In genomic region chr14:57542231-57542630, GRCm38 (mm10) we compare ENCODE assay signal across 11 mouse cellular contexts. TPM values are rescaled to one million over a fixed set of nuclear protein-coding genes. Genes with fewer than 3 reads are reported as not detected.
DNase-seq lines count a peak whose midpoint lies in the region; ATAC-seq lines count a peak whose summit lies in the region.
"Had no signal": no experiment of that assay in that cellular context is flagged by ENCODE, and none has a peak within 500 bp of the region (broad histone marks: within the 10 kb centered on the region; RNA-seq: fewer than 3 reads in every experiment).

No protein-coding gene starts in this region.

- peaks cover 18% of the 10 kb centered on the region for H3K27me3 ChIP-seq in erythroblast, embryonic 14.5 days (ENCODE audit: control insufficient read depth)
- H3K27me3 ChIP-seq in lung, embryonic 15.5 days, result no peaks in the 10 kb centered on the region
- H3K27me3 ChIP-seq in forebrain, embryonic 12.5 days, result peaks cover 25% of the 10 kb centered on the region
- H3K27me3 ChIP-seq: limb, embryonic 13.5 days; stomach, embryonic 15.5 days had no signal

- no peaks in the 10 kb centered on the region for H3K9me3 ChIP-seq in erythroblast, embryonic 14.5 days (ENCODE audit: control insufficient read depth, low read length)
- no peaks in the 10 kb centered on the region for H3K9me3 ChIP-seq in lung, embryonic 15.5 days
- no peaks in the 10 kb centered on the region for H3K9me3 ChIP-seq in forebrain, embryonic 12.5 days
- H3K9me3 ChIP-seq: stomach, embryonic 15.5 days had no signal

- DNase-seq in lung, postnatal 10 days, result no peak
- DNase-seq in left cerebral cortex, postnatal 25 days (ENCODE audit: low spot score in 2 of 2), result no peak
- DNase-seq in left cerebral cortex, adult 8-10 months (ENCODE audit: low spot score in 2 of 2), result no peak

- H3K4me3 ChIP-seq in erythroblast, embryonic 14.5 days (replicated peaks), result peak overlapping the region; percentile 17
- H3K4me3 ChIP-seq in lung, embryonic 15.5 days, result no peak overlapping the region
- peak overlapping the region; percentile 14 for H3K4me3 ChIP-seq in forebrain, embryonic 12.5 days (replicated peaks)
- H3K4me3 ChIP-seq: limb, embryonic 13.5 days; stomach, embryonic 15.5 days had no signal

- intact Hi-C loops in left cerebral cortex, postnatal 25 days (cut with DNase I), result no loop called here

- H3K4me2 ChIP-seq in lung, embryonic 15.5 days, result peak overlapping the region; percentile 29; the same call in 1 of the 2 replicates
- H3K4me2 ChIP-seq in forebrain, embryonic 12.5 days, result peak overlapping the region; percentile 39
- H3K4me2 ChIP-seq: limb, embryonic 13.5 days; stomach, embryonic 15.5 days had no signal

- no peak overlapping the region for H3K27ac ChIP-seq in lung, embryonic 15.5 days
- no peak overlapping the region for H3K27ac ChIP-seq in forebrain, embryonic 12.5 days
- H3K27ac ChIP-seq: kidney, postnatal 0 days; limb, embryonic 13.5 days; stomach, embryonic 15.5 days had no signal

- H3K9ac ChIP-seq in lung, embryonic 15.5 days, result no peak overlapping the region
- H3K9ac ChIP-seq in forebrain, embryonic 12.5 days, result peak overlapping the region; percentile 33
- H3K9ac ChIP-seq: limb, embryonic 13.5 days; stomach, embryonic 15.5 days had no signal

- H3K4me1 ChIP-seq in erythroblast, embryonic 14.5 days (ENCODE audit: control insufficient read depth), result peaks cover 11% of the 10 kb centered on the region
- H3K4me1 ChIP-seq in lung, embryonic 15.5 days, result peaks cover 17% of the 10 kb centered on the region
- H3K4me1 ChIP-seq in forebrain, embryonic 12.5 days, result peaks cover 13% of the 10 kb centered on the region

- H3K36me3 ChIP-seq in erythroblast, embryonic 14.5 days (ENCODE audit: control insufficient read depth), result no peaks in the 10 kb centered on the region
- H3K36me3 ChIP-seq in lung, embryonic 15.5 days, result no peaks in the 10 kb centered on the region
- H3K36me3 ChIP-seq in forebrain, embryonic 12.5 days (replicated peaks), result no peaks in the 10 kb centered on the region
- H3K36me3 ChIP-seq: stomach, embryonic 15.5 days had no signal

- ATAC-seq in erythroblast, adult 5-6 weeks (replicated peaks; ENCODE audit: low FRiP score, poor library complexity, severe bottlenecking), result no peak
- no peak for ATAC-seq in lung, embryonic 15.5 days (ENCODE audit: borderline replicate concordance, extremely low read depth, low FRiP score, low TSS enrichment)
- no peak for ATAC-seq in forebrain, embryonic 12.5 days (ENCODE audit: low FRiP score)
- peak; percentile 49; the same call in 1 of the 2 replicates for ATAC-seq in megakaryocyte, adult 5-6 weeks (ENCODE audit: poor library complexity, severe bottlenecking)

- WGBS in lung, embryonic 15.5 days, result 57% methylated on average over 34 of the region's 34 CpGs
- 30% methylated on average over 34 of the region's 34 CpGs for WGBS in forebrain, embryonic 12.5 days

RNA-seq across cellular contexts. Expression of gene Il17d, which starts 17.7 kb away (rescaled TPM):
- not detected in 2 replicates for polyA plus RNA-seq in erythroblast, embryonic 14.5 days (2012)
- total RNA-seq in erythroblast, adult 5-6 weeks (2015; ENCODE audit: low replicate concordance), result not detected in 2 replicates
- total RNA-seq in erythroblast, adult 5-6 weeks (2017; ENCODE audit: low replicate concordance), result not detected in 2 replicates
- 5.2 and 6.1 TPM in 2 replicates for polyA plus RNA-seq in lung, embryonic 15.5 days (2015; fragmentation: Nextera tagmentation; extraction: Ambion mirVana)
- 2.1 and 2.7 TPM in 2 replicates for polyA plus RNA-seq in forebrain, embryonic 12.5 days (2016; fragmentation: Nextera tagmentation; extraction: Ambion mirVana)
- not detected in 2 replicates for total RNA-seq in megakaryocyte, adult 5-6 weeks (2015)
- not detected in 2 replicates for total RNA-seq in megakaryocyte, adult 5-6 weeks (2017)
- total RNA-seq in left cerebral cortex, postnatal 25 days (2021), result 10 to 100 TPM; 15.2 to 15.8 TPM
- 10 to 100 TPM; 12.8 to 14.1 (median 13.8) TPM for total RNA-seq in left cerebral cortex, adult 8-10 months (2022)

RNA-seq across cellular contexts. Expression of gene Eef1akmt1, which starts 29.2 kb away (rescaled TPM):
- 0.10 and 0.20 TPM in 2 replicates for polyA plus RNA-seq in erythroblast, embryonic 14.5 days (2012)
- total RNA-seq in erythroblast, adult 5-6 weeks (2015; ENCODE audit: low replicate concordance), result 4.6 and 8.5 TPM in 2 replicates
- 3.2 and 7.7 TPM in 2 replicates for total RNA-seq in erythroblast, adult 5-6 weeks (2017; ENCODE audit: low replicate concordance)
- 106 and 108 TPM in 2 replicates for polyA plus RNA-seq in lung, embryonic 15.5 days (2015; fragmentation: Nextera tagmentation; extraction: Ambion mirVana)
- 71.6 and 77.7 TPM in 2 replicates for polyA plus RNA-seq in forebrain, embryonic 12.5 days (2016; fragmentation: Nextera tagmentation; extraction: Ambion mirVana)
- total RNA-seq in megakaryocyte, adult 5-6 weeks (2015), result 47.8 and 51.2 TPM in 2 replicates
- total RNA-seq in megakaryocyte, adult 5-6 weeks (2017), result 19.4 and 25.6 TPM in 2 replicates
- total RNA-seq in left cerebral cortex, postnatal 25 days (2021), result 10 to 100 TPM; 35.8 to 36.3 TPM
- total RNA-seq in left cerebral cortex, adult 8-10 months (2022), result 10 to 100 TPM; 29.1 to 35.0 (median 29.7) TPM

Comparison
In these comparisons a context has a peak if more than half of its experiments do, and no peak if none do; other contexts are left out.
1. RNA of gene Il17d, which starts 17.7 kb away (total RNA-seq): 15.2 to 15.8 TPM in left cerebral cortex, postnatal 25 days and 12.8 to 14.1 TPM in left cerebral cortex, adult 8-10 months; not detected in erythroblast, adult 5-6 weeks and not detected in megakaryocyte, adult 5-6 weeks; every median in the first group is over 10 times any median in the second.